Mouse (Mus musculus) frontal cortex, postnatal 14 days (tissue): ENCODE results near the gene Otc.
A peak's percentile ranks its signal among the peaks of the same experiment; 100 is the strongest.

Experiments
- DNase-seq, 2 experiments: peaks; one replicate each; pipeline ENCODE4 v3.0.0; 2022; ENCODE audit warnings: low spot score in 2 of 2

Gene Otc

DNA sequence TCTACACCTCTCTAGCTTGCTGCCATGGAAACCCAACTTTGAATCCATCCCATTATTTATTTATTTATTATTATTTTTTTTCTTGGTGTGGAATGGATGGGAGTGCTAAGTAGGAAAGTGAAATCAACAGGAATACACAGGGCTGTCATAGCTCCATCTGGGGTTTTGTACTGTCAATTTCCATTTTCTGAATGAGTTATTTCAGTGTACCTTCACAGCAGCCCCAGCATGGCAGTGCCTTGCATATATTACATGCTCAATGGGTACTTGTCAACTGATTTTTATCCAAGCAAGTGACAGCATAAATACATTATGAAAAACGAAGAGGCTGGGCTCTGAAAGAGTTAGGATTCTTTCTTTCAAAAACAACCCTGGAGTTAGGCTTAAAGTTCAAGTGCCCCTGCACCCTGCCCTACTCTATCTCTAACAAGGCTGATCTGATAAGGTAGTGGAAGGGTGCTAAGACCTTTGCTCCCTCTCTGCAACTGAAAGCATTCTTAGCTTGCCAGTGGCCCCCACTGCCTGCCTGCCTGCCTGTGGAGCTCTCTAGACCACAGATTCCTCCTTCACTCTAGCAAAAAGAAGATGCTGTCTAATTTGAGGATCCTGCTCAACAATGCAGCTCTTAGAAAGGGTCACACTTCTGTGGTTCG lies at the start of gene Otc:
Gene Otc (plus strand): TSS at position 454 of the 653 bp plus-strand sequence.
- DNase-seq: no peak

DNA sequence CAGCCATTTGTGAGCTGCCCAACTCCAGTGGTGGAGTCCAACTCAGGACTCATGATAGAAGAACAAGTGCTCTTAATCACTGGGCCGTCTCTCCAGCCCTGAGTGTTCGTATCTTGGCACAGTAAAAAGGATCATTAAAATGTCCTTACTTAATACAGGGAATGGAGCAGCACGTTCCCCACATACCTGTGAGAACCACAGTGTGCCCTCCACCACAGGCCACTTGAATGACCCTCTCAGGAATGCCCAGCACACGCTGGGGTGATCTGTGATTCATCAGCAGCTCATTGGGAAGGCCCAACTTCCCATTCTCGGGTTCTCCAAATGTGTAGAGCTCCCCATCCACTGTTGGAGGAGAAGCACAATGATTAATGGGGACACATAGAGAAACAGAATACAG lies 46.2 kb upstream of the Otc start:
- DNase-seq: no peak

DNA sequence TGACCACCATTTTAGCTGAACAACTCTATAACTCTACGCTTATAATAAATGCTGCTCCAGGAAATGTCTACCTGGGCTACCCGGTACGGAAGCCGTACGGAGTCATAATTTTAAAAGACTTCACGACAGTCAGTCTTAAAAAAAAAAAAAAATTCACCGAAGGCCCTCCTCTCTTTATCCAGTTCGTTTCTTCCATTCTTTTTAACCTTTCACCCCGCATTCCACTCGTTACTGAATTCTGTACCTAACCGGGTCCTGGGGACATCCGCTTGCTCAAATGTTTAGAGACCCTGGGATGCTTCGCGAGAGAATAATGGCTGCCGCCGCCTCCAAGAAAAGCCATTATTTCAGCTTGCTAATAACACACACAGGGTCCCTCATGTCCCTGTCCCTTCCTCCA lies 36.1 kb upstream of the Otc start:
- DNase-seq: peak in 1 of 2 experiments; percentile 4

DNA sequence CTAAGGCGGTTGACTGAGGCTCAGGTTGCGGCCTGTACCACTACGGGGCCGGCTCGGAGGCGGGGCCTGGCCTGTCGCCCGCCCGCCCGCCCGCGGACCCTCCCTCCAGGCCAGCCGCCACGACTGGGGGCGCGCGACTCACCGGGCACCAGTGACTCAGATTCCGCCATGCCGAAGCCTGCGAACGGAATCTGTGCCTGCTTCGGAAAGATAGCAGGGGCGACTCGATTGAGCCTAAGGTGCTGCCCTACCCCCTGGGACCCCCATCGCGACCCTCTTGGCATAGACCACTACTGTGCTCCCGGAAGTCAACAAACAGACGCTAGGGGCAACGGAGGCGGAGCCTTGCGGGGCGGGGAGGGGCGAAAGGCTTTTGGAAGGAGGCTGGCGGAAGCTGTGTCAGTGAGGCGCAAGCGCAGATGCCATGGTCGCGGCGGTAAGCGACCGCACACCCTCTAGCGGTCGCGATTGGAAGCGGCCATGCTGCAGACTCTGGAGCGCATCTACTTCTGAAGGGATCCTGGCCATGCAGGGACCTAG lies 35.6 kb upstream of the Otc start, which contains the start of gene Rpgr:
Gene Rpgr (minus strand): TSS at position 511 of the 540 bp plus-strand sequence.
- DNase-seq: peak; percentile 84 to 86

DNA sequence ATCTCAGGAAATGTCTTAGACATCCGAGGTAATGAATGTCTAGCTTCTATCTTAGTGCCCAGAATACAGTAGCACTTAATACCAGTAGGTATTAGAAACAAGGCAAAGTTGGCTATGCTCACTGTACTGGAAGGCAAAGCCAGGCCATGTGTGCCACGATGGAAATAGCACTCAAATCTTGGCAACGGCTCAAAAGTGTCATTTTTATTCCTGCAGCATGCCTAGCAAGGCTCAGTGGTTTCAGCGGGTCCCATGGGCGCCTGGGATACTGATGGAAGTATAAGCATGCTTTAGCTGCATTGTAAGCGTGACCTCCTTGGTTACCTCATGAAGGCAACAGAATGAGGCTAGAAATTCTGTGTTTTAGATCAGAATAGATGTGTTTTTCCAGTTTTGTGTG lies 32.8 kb upstream of the Otc start:
- DNase-seq: no peak

DNA sequence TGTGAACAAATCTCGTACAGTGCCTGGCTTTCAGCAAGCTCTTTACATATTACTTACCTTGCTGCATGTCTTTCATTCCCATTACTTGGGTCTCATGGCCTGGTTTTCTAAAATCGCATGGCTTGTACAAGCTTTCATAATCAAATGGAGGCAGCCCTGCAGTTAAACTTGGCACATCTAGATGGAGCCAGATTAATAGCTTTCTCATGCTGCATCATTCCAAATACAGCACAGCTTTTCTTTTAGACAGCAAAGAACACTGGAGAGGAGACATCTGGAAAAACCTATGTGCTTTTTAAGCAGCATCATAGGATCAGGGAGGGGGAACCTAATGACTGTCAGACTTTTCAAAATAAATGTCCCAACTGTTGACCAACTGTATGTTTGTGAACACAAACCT lies 19.1 kb upstream of the Otc start:
- no peak for DNase-seq

DNA sequence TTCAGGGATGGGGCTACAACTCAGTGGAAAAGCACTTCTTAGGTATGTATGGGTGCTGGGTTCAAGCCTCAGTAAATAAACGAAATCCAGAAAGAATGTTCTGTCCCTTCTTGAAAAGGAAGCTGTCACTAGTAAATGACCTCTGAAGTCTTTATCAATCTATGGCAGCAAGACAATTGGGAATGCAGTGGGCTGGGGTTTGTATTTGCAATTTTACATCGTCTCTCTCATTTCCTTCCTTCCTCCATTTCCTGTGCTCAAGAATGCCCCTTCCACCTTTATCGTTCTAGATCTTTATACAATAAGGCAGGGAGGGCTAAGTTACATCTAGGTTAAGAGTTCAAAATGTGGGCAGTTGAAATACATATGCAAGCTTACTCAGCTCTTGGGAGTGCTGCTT lies 17.5 kb upstream of the Otc start:
- DNase-seq: no peak

DNA sequence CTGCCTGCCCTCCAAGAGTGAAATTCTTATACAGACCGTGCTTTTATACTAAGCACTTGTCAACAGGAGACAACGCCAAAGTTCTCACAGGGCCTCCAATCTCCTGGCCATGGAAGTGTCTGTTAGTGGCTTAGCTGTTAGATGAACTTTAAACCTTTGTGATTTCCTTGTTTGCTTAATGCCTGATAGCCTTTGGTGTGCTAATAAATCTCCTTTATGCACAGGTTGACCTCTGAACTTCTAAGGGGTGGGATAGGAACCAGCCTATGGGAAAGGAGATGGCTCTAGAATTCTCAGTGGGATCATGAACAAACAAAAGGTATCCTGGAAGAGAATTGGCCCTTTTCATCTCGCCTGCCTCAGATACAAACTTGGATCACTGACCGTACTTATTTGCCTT lies 12.6 kb upstream of the Otc start:
- DNase-seq: no peak

DNA sequence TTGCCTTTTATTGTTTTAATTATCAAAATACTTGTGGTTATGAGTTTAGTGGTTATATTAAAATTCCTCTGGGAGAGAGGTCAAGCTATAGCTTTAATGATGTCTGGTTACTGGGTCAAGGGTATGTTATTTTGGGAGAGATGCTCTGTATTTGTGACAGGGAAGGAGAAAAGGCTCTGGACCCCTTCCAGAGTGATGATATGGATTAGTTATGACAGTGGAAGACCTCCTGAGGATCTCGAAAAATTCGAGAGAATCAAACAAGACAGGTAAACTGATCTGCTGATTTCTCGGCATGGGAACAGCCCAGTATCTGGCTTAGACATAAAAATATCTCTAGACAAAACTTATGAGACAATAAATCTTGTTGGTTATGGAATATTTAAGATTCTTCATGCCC lies 8.2 kb upstream of the Otc start:
- no peak for DNase-seq

DNA sequence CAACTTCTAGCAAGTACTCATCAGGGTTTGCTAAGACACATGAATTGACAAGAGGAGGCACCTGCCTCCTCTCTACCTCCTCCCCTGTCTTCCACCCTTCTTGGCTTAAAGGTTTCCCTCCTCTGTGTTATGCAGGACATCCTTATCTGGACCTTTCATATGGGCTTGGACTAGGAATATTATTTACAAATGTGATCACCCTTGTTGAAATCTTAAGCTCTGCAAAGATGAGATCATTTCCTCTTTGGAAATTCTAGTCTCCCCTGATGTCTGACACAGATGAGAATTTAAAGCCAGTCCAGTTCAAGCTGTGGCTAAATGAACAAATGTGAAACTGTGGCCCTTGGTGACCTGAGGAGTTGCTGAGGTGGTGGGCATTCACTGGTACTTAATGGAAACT lies 748 bp upstream of the Otc start:
- DNase-seq: no peak

DNA sequence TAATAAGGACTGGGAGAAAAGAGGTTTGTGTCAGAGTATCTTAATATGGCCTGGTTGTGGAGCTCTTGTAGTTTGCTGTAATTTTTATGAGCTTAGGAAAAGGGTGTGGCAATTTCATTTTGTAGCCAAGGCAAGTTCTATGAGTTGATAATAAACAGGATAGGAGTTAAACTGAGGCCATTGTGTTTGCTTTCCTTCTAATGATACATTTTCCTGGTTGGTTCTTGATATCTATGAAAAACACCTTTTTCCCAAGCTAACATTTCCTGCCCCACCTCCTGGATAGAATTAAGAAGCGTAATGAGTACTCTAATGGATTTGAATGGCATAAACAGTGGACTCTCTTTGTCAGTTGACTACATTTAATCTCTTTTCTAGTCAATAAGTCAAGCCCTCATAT lies 5.7 kb downstream of the Otc start:
- DNase-seq: no peak

DNA sequence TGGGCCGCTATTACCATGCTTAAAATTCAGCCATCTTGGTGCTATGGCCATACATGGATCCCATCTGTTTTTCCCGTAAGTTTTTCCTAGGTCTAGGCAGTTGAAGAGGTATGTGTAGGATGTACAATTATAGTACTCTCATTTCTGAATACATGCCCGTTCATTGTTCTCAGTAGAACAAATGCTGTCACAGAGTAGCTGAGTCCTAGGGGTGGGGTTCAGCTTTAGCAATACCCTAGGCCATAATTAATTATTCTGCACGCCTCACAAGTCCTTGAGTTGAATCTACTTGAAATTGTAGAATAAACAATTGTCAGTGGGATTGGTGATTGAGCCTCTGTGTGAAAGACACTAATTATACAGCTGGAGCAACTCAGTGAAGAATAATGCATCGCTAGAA lies 6.2 kb downstream of the Otc start:
- DNase-seq: no peak

DNA sequence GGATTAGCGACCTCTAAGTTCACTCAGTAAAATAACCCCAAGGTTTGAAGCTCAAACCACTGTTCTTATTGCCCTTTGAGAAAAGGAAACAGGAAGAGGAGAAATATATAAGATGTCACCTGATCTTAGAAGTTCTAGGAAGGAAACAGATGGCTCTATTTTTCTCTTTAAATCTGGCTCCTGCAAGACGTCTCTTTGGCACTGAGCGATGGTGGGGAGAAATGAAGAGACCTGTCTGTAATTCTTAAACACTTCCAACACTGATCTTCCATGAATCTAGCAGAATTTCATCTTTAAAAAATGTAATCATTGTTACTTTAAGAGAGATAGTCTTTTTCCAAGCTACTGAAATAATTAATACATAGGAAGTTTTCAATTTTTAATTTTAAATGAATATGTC lies 16.2 kb downstream of the Otc start:
- no peak for DNase-seq

DNA sequence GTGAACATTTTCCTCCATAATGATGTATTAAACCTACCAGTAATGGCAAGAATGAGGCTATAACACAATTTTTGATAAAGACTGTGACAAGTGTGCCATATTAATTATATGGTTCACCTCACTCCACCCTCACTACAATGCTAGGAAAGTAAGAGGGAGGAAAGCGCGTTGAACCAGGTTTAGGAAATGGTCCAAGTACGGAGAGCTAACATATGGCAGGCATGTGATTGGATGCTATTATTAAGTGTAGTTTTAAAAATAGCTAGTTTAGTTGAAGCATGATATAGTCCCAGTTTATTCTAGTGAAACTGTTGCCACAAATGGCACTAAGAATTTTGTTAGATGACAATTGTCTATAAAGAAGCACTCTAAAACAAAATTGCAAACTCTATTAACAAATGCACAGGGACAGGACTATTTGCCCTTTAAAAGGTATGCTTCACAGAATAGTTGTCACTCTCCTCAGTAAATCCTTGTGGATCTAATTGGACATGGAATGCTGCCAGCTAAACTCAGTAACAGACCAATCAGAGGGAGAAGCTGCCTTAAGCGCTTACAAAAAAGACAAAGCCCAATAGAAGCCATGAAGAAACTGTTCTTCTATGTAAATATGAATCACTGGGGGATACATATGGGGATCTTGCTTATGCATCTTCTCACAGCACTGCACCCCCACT lies 16.8 kb downstream of the Otc start:
- DNase-seq: no peak

DNA sequence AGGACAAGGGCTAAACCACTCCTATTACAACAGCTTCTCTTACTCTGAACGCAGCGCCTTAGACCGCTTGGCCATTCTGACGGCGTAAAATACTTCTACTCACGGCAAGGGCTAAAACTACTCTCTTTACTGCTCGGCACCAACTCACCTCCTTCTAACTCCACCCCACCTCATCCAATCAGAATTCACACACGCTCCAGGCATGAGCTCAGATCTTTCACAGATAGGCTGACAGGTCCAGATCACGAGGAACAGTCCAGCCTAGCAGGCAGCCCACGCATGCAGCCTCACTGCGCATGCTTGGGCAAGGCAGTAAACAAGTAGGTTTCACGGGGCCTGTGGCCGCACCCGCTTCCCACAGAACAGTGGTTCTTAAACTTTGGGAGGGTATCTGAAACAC lies 45.2 kb downstream of the Otc start:
- DNase-seq: no peak

DNA sequence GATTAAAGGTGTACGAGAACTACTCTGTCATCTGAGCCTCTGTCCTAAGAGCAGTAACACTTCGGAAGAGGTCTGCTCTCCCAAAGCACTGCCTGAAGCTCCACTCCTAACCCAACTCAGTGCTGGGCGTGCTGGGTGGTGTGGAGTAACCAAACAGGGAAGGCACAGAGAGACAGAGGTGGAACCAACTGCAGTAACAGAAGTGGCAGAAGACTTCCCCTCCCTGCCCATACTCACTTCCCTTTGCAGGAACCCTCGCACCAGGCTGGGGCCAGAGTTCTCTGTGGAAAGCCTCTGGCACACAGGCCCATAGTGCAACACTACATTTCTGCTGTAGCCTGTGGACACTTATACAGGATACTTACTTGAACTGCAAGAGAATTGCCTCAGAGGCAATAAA lies 66.1 kb downstream of the Otc start:
- no peak for DNase-seq

DNA sequence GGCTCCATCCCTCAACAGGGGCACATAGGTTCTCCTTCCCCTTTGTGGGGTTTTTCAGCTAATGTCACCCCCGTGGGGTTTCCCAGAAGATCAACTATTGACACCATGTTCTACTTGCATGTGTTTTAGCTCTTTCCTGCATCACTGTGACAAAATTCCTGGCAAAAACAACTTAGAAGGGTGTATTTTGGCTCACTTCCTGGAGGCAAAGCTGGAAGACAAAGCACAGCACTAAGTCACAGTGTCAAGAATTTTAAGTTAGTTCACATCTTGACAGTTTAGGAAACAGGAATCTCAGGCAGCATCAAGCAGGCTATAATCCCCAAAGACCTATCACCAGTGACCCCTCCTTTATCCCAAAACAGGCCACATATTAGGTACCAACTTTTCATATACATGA lies 78.1 kb downstream of the Otc start:
- DNase-seq: no peak

DNA sequence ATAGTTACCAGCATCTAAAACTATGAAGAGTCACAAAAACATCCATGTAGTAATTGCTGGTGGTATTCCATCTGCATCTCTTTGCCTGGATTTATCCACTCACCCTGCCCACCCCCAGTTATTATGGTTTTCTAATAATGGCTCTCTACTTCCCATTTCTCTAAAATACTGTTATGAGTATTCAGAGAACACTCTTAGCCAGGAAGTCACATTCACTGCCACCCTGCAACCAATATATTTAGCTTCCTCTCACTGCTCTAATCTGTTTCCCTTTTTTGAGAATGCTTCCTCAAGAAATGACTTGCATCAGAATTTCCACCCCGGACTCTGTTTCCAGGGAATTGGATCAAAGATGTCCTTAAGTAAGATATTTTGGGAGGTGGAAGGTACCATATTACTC lies 79.6 kb downstream of the Otc start:
- DNase-seq: no peak

DNA sequence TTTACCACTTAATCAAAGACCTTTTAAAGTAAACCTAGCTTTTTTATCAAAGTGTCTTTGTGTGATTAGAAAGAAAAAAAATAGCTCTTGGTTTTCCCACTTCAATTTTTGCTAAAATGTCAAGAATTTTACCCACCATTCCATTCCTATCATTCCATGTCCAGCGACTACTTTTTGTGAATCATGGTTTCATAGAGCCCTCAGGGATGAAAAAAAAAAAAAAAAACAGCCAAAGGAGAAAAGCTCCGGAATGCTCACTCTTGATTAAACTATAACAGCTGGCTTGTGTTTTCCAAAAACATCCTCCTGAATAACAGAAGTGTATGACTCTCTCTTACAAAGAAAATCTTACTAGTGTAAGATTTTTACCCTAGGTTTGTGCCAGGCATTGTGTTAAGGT lies 84.7 kb downstream of the Otc start:
- no peak for DNase-seq

DNA sequence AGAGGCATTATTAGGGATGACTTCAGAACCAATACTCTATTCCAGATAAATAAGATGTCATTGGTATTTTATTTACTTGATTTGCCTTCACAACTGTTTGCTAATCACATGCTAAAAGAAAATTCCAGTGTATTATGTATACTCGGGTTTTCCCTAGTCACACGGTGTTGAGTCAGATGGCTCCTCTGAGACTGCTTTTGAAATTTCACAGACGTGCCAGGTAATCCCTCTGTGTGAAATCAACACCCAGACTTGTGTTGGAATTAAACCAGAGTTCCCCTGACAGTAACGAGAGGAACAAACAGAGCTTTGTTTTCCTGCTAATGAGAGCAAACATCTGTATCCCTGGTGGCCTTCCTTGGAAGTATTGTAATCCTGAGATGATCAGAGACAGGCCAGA lies 103.8 kb downstream of the Otc start:
- no peak for DNase-seq
